Mouse (Mus musculus) neural tube, embryonic 12.5 days (tissue): ENCODE results near the gene Hist2h2aa2. TPM values are rescaled to one million over a fixed set of nuclear protein-coding genes. Genes with fewer than 3 reads are reported as not detected.
"Not testable (repeated sequence)": the region's sequence is repeated elsewhere in the genome, so short reads cannot be mapped to it uniquely, and the experiment has no call there.

Source experiments
- ATAC-seq: fragments of 200-750 bp; cut with Nextera tagmentation; 2 replicates; pipeline ENCODE4 v1.8.0; 2017; ENCODE audit warnings: low read depth, mild to moderate bottlenecking, moderate TSS enrichment, moderate library complexity; ENCODE audit not compliant: low FRiP score
- H3K27ac ChIP-seq: fragments of 300-500 bp; sonication (generic); 2 replicates; pipeline ENCODE4 v1.5.1; 2016
- H3K27me3 ChIP-seq: fragments of 300-500 bp; sonication (generic); replicated peaks from 2 replicates; pipeline ENCODE4 v1.6.1; 2016; ENCODE audit warnings: mild to moderate bottlenecking
- H3K36me3 ChIP-seq: fragments of 300-500 bp; sonication (generic); 2 replicates; pipeline ENCODE4 v1.6.1; 2016; ENCODE audit warnings: mild to moderate bottlenecking
- H3K4me1 ChIP-seq: fragments of 300-500 bp; sonication (generic); 2 replicates; pipeline ENCODE4 v1.6.1; 2016
- H3K4me2 ChIP-seq: fragments of 300-500 bp; sonication (generic); replicated peaks from 2 replicates; pipeline ENCODE4 v1.6.1; 2016; ENCODE audit warnings: mild to moderate bottlenecking
- H3K4me3 ChIP-seq: fragments of 300-500 bp; sonication (generic); 2 replicates; pipeline ENCODE4 v1.5.1; 2016
- H3K9ac ChIP-seq: fragments of 300-500 bp; sonication (generic); 2 replicates; pipeline ENCODE4 v1.6.1; 2016; ENCODE audit warnings: mild to moderate bottlenecking
- H3K9me3 ChIP-seq: fragments of 300-500 bp; sonication (generic); 2 replicates; pipeline ENCODE4 v1.6.1; 2016; ENCODE audit warnings: mild to moderate bottlenecking
- WGBS: fragments of 180-500 bp; shearing (Covaris S2); methylation state at CpG from one replicate; pipeline ENCODE4 v1.1.7; 2016; 5-methylcytosine and 5-hydroxymethylcytosine counted together
- polyA plus RNA-seq: library from polyadenylated mRNA; unstranded; fragments of >200 nt; fragmentation: Nextera tagmentation; extraction: Ambion mirVana; gene quantifications from 2 replicates; pipeline ENCODE4 v1.2.1, GENCODE M21; 2016

Gene Hist2h2aa2
- polyA plus RNA-seq, 1 experiment from 2014 or later = 54.5 TPM

DNA sequence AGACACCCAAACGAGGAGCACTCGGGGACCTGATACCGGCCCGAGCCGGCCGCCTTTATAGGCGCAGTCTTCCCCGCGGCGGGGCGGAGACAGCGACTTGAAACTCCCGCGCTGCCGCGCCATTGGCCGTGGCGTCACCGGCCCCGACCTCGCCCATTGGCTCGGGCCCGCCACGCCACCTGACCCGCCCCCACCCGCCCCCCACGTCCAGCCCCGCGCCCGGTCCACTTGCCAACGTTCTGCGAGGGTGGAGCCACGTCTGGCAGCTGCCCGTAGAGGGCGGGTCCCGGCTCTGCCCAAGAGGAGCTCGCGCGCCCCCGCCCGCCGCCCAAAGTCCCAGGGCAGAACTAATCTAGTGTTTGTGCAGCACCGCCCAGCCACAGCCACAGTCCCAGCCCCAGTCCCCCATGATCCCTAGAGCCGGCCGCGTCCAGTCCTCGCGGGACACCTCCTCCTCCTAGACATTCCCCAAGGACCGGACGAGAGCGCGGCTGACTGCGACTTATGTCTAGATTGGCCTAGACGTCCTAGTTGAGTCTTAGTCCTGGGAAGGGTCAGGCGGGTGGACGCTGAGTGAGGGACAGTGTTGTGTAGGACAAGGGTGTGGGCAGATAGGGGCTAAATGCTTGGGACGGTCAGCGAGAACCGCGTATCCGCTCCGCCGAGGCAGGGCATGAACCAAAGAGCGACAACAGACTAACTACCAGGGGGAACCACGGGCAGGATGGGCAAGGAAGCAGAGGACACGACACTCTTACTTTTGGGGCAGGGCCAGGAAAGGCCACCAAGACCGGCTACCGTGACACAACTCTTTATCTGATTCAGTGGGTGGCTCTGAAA lies 902 bp downstream of the Hist2h2aa2 start, which contains the start of gene Hist2h3c2:
TSS of gene Hist2h3c2 (minus strand) at position 174 of the 840 bp plus-strand sequence.
- WGBS = under 1% methylated on average over 17 of the region's 68 CpGs

GRCm38 (mm10) chr3:96237904-96238511 lies 2.1 kb downstream of the Hist2h2aa2 start:
- peaks cover 15% of the 10 kb centered on the region for H3K4me1 ChIP-seq
- ATAC-seq = no peak
- H3K4me2 ChIP-seq = peak overlapping the region; percentile 56
- under 1% methylated on average over 12 of the region's 12 CpGs for WGBS
- no peaks in the 10 kb centered on the region for H3K9me3 ChIP-seq
- no peaks in the 10 kb centered on the region for H3K36me3 ChIP-seq
- peak overlapping the region; percentile 64 for H3K9ac ChIP-seq
- H3K4me3 ChIP-seq = peak overlapping the region; percentile 40
- H3K27ac ChIP-seq = 0 out of 2 replicates have a peak overlapping the region, but pooled peaks have one; percentile 2
- no peaks in the 10 kb centered on the region for H3K27me3 ChIP-seq

More for the DNA sequence above, 902 bp downstream of the Hist2h2aa2 start, which contains the start of gene Hist2h3c2:
- peak; percentile 91 for ATAC-seq
- not testable (repeated sequence) for H3K27me3 ChIP-seq, H3K9me3 ChIP-seq, H3K36me3 ChIP-seq
- Histone ChIP-seq H3K4me2 (peak within 1 kb of the TSS; percentile 56), H3K4me1 (peaks cover 16% of the 10 kb centered on the region), H3K27ac (0 out of 2 replicates have a peak within 1 kb of the TSS, but pooled peaks have one; percentile 2), H3K4me3 (peak within 1 kb of the TSS; percentile 40), H3K9ac (peak within 1 kb of the TSS; percentile 64)

DNA sequence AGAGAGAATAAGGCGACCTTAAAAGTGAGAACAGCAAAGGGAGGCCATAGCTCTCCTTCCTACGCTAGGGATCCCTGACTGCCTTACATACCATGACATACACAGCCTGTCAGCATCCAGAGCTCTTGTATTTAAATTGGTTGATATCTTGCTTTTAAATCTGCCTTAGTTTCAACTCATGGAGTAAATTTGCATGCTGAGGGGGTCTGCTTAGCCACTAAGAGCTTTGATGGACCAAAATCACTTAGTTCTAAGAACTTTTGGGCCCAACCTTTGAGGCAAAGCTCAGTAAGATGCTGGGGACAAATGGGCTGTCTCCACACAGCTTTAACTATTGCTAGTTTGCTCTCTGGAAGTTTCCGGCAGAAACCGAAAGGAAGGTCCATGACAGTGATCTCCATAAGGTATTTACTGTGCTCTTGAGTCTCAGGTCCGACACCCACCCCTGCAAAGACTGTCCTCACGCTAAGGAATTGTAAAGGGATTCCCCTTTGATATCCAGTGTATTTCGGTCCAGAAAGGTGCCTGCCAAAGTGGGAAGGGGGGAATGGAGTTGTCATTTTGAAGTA lies 2.7 kb downstream of the Hist2h2aa2 start:
- 23% methylated on average over 7 of the region's 7 CpGs for WGBS
- H3K4me3 ChIP-seq = peak overlapping the region; percentile 40
- peaks cover 15% of the 10 kb centered on the region for H3K4me1 ChIP-seq
- peak overlapping the region; percentile 56 for H3K4me2 ChIP-seq
- H3K9me3 ChIP-seq = no peaks in the 10 kb centered on the region
- H3K36me3 ChIP-seq = no peaks in the 10 kb centered on the region
- H3K27ac ChIP-seq = no peak overlapping the region
- no peak for ATAC-seq
- peak overlapping the region; percentile 64 for H3K9ac ChIP-seq
- no peaks in the 10 kb centered on the region for H3K27me3 ChIP-seq

DNA sequence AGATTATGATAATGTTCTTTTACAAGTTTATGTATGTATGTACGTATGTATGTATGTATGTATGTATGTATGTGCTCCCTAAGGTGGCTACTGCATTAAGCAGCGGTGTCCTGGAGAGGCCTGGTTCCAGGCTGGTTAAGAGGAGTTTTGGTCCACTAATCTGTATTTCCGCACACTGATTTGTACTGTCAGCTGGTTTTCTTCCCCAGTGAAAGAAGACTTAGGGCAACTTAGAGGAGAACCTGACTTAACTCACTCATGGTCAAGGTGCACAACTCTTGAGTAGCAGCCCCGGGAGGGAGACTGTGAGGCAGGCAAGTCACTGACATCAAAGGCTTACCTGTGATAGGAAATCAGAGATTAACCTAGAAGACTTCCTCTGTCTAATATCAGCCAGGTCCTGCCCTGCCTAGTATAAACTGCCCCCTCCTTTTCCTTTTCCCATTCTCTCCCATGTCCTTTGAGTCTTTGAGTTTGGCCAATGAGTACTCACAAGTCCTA lies 3.2 kb downstream of the Hist2h2aa2 start:
- Histone ChIP-seq H3K9ac (no peak overlapping the region), H3K4me3 (0 out of 2 replicates have a peak overlapping the region, but pooled peaks have one; percentile 40), H3K9me3 (no peaks in the 10 kb centered on the region), H3K27ac (no peak overlapping the region), H3K4me1 (peaks cover 15% of the 10 kb centered on the region), H3K27me3 (no peaks in the 10 kb centered on the region), H3K4me2 (peak overlapping the region; percentile 56), H3K36me3 (no peaks in the 10 kb centered on the region)
- 88% methylated on average over 4 of the region's 4 CpGs for WGBS
- ATAC-seq = no peak

- H3K9me3 ChIP-seq = no peaks in the 10 kb centered on the region
- no peak overlapping the region for H3K9ac ChIP-seq
- H3K27me3 ChIP-seq = no peaks in the 10 kb centered on the region
- no peak overlapping the region for H3K27ac ChIP-seq
- no peak overlapping the region for H3K4me3 ChIP-seq
- no peak for ATAC-seq
- H3K4me2 ChIP-seq = 0 out of 2 replicates have a peak overlapping the region, but pooled peaks have one; percentile 18
- H3K4me1 ChIP-seq = peaks cover 15% of the 10 kb centered on the region
- H3K36me3 ChIP-seq = no peaks in the 10 kb centered on the region
- WGBS = 70% methylated on average over 3 of the region's 3 CpGs
Measured at GRCm38 (mm10) chr3:96235836-96236235, 4.2 kb downstream of the Hist2h2aa2 start.

DNA sequence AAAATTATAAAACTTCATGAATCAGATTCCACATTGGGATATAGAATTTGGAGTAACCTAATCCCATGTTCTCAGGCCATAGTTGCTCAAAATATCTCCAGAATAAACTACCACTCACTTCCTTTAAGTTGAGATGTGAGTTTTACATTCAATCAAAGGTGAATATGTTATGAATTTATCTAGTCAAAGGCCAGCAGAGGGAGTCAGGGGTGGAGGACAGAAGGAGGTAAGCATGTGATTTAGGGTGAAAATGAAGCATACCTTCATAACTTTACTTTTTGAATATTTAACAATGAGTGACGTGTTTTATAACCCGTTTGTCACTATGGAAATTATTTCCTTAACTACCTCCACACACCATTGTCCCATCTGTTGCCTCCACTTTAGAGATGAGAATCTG lies 5.2 kb downstream of the Hist2h2aa2 start:
- no peaks in the 10 kb centered on the region for H3K27me3 ChIP-seq
- H3K27ac ChIP-seq = no peak overlapping the region
- WGBS = 95% methylated on average over 2 of the region's 2 CpGs
- no peak overlapping the region for H3K9ac ChIP-seq
- no peaks in the 10 kb centered on the region for H3K36me3 ChIP-seq
- no peak overlapping the region for H3K4me3 ChIP-seq
- ATAC-seq = no peak
- peaks cover 15% of the 10 kb centered on the region for H3K4me1 ChIP-seq
- H3K4me2 ChIP-seq = no peak overlapping the region
- no peaks in the 10 kb centered on the region for H3K9me3 ChIP-seq

- no peak for ATAC-seq
- no peaks in the 10 kb centered on the region for H3K4me1 ChIP-seq
- no peak overlapping the region for H3K9ac ChIP-seq
- no peaks in the 10 kb centered on the region for H3K36me3 ChIP-seq
- no peaks in the 10 kb centered on the region for H3K9me3 ChIP-seq
- no peak overlapping the region for H3K4me2 ChIP-seq
- H3K27me3 ChIP-seq = no peaks in the 10 kb centered on the region
- no peak overlapping the region for H3K27ac ChIP-seq
- WGBS = 65% methylated on average over 2 of the region's 2 CpGs
- H3K4me3 ChIP-seq = no peak overlapping the region
Measured at GRCm38 (mm10) chr3:96231758-96232120, 8.3 kb downstream of the Hist2h2aa2 start.

DNA sequence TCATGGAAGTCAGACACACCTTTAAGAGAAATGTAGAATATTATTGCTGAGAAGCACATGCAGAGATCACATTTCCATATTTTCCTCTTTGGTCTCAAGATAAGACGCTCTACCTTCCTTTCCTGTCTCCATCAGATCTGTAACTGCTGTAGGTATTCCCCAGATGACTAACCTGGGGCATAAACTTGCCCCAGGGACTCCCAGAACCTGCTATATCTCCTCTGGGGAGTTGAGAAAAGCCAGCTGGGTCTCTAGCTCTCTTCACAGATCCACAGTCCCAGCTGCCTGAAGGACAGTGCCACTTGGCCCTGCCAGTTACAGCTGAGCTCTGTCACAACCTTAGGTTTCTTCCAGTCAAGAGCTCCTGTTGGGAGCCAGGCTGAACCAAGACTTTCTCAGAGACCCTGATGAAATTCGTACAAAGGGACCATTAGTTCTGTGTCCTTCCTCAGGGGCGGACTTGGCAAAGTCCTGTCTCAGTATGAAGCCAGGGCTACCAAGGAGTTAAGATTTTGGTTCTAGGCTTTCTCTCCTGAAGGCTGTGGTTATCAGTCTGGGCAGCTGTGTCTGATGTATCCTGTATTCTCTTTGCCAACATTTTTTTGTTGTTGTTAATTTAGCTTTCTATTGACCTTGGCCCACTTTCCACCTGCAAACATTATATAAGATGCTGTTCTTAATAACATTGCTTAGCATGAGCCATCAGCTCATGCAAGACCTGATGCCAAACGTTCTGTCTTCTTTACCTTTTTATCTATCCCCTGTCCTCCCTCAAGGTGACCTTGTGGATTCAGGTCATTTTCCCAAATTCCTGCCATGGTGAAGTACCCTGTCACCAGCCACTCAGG lies 8.9 kb downstream of the Hist2h2aa2 start:
- no peak for ATAC-seq
- Histone ChIP-seq H3K9me3 (no peaks in the 10 kb centered on the region), H3K4me1 (no peaks in the 10 kb centered on the region), H3K36me3 (no peaks in the 10 kb centered on the region), H3K4me2 (no peak overlapping the region), H3K27ac (no peak overlapping the region), H3K4me3 (no peak overlapping the region), H3K9ac (no peak overlapping the region), H3K27me3 (no peaks in the 10 kb centered on the region)
- 77% methylated on average over 4 of the region's 4 CpGs for WGBS

DNA sequence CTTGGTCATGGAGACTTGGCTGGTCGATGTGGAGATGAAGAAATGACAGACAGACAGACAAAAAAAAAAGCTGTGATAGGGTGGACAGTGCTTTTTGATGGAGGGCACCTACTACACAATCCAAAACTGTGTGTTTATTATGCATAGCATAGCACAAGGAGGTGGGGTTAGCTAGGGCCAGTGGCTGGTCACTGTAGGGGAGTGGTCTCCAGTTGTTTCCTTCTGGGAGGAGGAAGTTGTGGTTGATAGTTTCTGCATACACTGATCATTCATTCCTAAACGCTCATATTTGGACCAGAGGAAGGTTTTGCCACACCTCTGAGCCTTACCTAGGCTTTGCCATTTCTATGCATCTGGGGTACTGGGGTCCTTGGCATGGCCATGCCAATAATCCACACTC lies 9.7 kb downstream of the Hist2h2aa2 start:
- no peaks in the 10 kb centered on the region for H3K9me3 ChIP-seq
- ATAC-seq = no peak
- H3K9ac ChIP-seq = no peak overlapping the region
- H3K4me1 ChIP-seq = no peaks in the 10 kb centered on the region
- H3K4me2 ChIP-seq = no peak overlapping the region
- no peaks in the 10 kb centered on the region for H3K27me3 ChIP-seq
- no peaks in the 10 kb centered on the region for H3K36me3 ChIP-seq
- 76% methylated on average over 2 of the region's 2 CpGs for WGBS
- H3K27ac ChIP-seq = no peak overlapping the region
- no peak overlapping the region for H3K4me3 ChIP-seq

DNA sequence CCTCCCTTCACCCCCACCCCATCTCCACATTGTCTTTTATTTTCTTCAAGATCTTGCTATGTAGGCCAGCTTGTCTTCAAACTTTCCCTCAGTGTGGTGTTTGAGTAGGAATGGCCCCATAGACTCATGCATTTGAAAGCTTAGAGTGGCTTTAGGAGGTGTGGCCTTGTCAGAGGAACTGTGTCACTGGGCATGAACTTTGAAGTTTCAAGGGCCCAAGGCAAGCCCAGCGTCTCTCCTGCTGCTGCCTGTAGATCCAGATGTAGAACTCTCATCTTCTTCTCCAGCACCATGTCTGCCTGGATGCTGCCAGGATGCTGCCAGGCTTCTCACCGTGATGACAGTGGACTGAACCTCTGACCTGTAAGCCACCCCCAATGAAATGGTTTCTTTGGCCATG lies 11.2 kb downstream of the Hist2h2aa2 start:
- ATAC-seq = no peak
- no peak overlapping the region for H3K4me3 ChIP-seq
- no peak overlapping the region for H3K27ac ChIP-seq
- H3K27me3 ChIP-seq = no peaks in the 10 kb centered on the region
- H3K36me3 ChIP-seq = no peaks in the 10 kb centered on the region
- H3K4me1 ChIP-seq = no peaks in the 10 kb centered on the region
- no peak overlapping the region for H3K9ac ChIP-seq
- no peaks in the 10 kb centered on the region for H3K9me3 ChIP-seq
- no peak overlapping the region for H3K4me2 ChIP-seq
- WGBS = 71% methylated on average over 2 of the region's 2 CpGs

- no peak for ATAC-seq
- Histone ChIP-seq H3K36me3 (no peaks in the 10 kb centered on the region), H3K27ac (no peak overlapping the region), H3K9me3 (no peaks in the 10 kb centered on the region), H3K4me2 (no peak overlapping the region), H3K9ac (no peak overlapping the region), H3K4me3 (no peak overlapping the region), H3K4me1 (no peaks in the 10 kb centered on the region; the same call in 1 of the 2 replicates), H3K27me3 (no peaks in the 10 kb centered on the region)
- 79% methylated on average over 8 of the region's 8 CpGs for WGBS
Measured at GRCm38 (mm10) chr3:96226695-96227648, 13.1 kb downstream of the Hist2h2aa2 start.
